Mouse (Mus musculus): ENCODE data around the gene Ppfia2. TPM values are rescaled to one million over a fixed set of nuclear protein-coding genes. Genes with fewer than 3 reads are reported as not detected.

Ppfia2 gene
- polyA plus RNA-seq, 1 experiment from 2014 or later, result 0.23 TPM

GRCm38 (mm10) chr10:106838476-106838875 is 368.3 kb downstream of the Ppfia2 start:
- Histone ChIP-seq H3K4me1 (replicated peaks; ENCODE audit: control insufficient read depth, insufficient read depth, low read length) (no peaks in the 10 kb centered on the region), H3K4me3 (ENCODE audit: low read depth, low read length) (no peak overlapping the region), H3K9ac (ENCODE audit: low read depth, low read length) (no peak overlapping the region), H3K27me3 (replicated peaks; ENCODE audit: control insufficient read depth, insufficient read depth, low read length) (no peaks in the 10 kb centered on the region), H3K4me2 (no peak overlapping the region), H3K9me3 (ENCODE audit: control insufficient read depth, low read length) (no peaks in the 10 kb centered on the region), H3K27ac (ENCODE audit: low read depth, low read length) (no peak overlapping the region), H3K36me3 (ENCODE audit: control insufficient read depth, insufficient read depth, low read length) (no peaks in the 10 kb centered on the region)
- ATAC-seq (replicated peaks; ENCODE audit: low FRiP score), result no peak
- no peak for DNase-seq (ENCODE audit: low spot score)
- 56% methylated on average over 1 of the region's 1 CpGs for WGBS

GRCm38 (mm10) chr10:106858106-106858505 is 388.0 kb downstream of the Ppfia2 start:
- Histone ChIP-seq H3K36me3 (ENCODE audit: control insufficient read depth, insufficient read depth, low read length) (no peaks in the 10 kb centered on the region), H3K4me3 (ENCODE audit: low read depth, low read length) (no peak overlapping the region), H3K9me3 (ENCODE audit: control insufficient read depth, low read length) (no peaks in the 10 kb centered on the region), H3K27ac (ENCODE audit: low read depth, low read length) (no peak overlapping the region), H3K4me1 (replicated peaks; ENCODE audit: control insufficient read depth, insufficient read depth, low read length) (no peaks in the 10 kb centered on the region), H3K27me3 (replicated peaks; ENCODE audit: control insufficient read depth, insufficient read depth, low read length) (no peaks in the 10 kb centered on the region), H3K9ac (ENCODE audit: low read depth, low read length) (no peak overlapping the region), H3K4me2 (no peak overlapping the region)
- 76% methylated on average over 6 of the region's 6 CpGs for WGBS
- no peak for ATAC-seq (replicated peaks; ENCODE audit: low FRiP score)
- DNase-seq (ENCODE audit: low spot score), result no peak

- H3K9me3 ChIP-seq (ENCODE audit: control insufficient read depth, low read length), result no peaks in the 10 kb centered on the region
- DNase-seq (ENCODE audit: low spot score) (no peak), ATAC-seq (replicated peaks; ENCODE audit: low FRiP score) (no peak)
- no peak overlapping the region for H3K4me3 ChIP-seq (ENCODE audit: low read depth, low read length)
- H3K36me3 ChIP-seq (ENCODE audit: control insufficient read depth, insufficient read depth, low read length), result no peaks in the 10 kb centered on the region
- no peak overlapping the region for H3K9ac ChIP-seq (ENCODE audit: low read depth, low read length)
- no peaks in the 10 kb centered on the region for H3K27me3 ChIP-seq (replicated peaks; ENCODE audit: control insufficient read depth, insufficient read depth, low read length)
- no peaks in the 10 kb centered on the region for H3K4me1 ChIP-seq (replicated peaks; ENCODE audit: control insufficient read depth, insufficient read depth, low read length)
- no peak overlapping the region for H3K27ac ChIP-seq (ENCODE audit: low read depth, low read length)
- no peak overlapping the region for H3K4me2 ChIP-seq
- WGBS, result 71% methylated on average over 4 of the region's 4 CpGs
Observed at GRCm38 (mm10) chr10:106870233-106870632, 400.1 kb downstream of the Ppfia2 start.

- no peaks in the 10 kb centered on the region for H3K36me3 ChIP-seq (ENCODE audit: control insufficient read depth, insufficient read depth, low read length)
- 66% methylated on average over 3 of the region's 3 CpGs for whole genome bisulfite sequencing
- no peak overlapping the region for H3K4me3 ChIP-seq (ENCODE audit: low read depth, low read length)
- H3K4me1 ChIP-seq (replicated peaks; ENCODE audit: control insufficient read depth, insufficient read depth, low read length), result no peaks in the 10 kb centered on the region
- DNase-seq (ENCODE audit: low spot score) (no peak), ATAC-seq (replicated peaks; ENCODE audit: low FRiP score) (no peak)
- H3K9me3 ChIP-seq (ENCODE audit: control insufficient read depth, low read length), result no peaks in the 10 kb centered on the region
- H3K4me2 ChIP-seq, result no peak overlapping the region
- H3K9ac ChIP-seq (ENCODE audit: low read depth, low read length), result no peak overlapping the region
- H3K27ac ChIP-seq (ENCODE audit: low read depth, low read length), result no peak overlapping the region
- no peaks in the 10 kb centered on the region for H3K27me3 ChIP-seq (replicated peaks; ENCODE audit: control insufficient read depth, insufficient read depth, low read length)
Observed at GRCm38 (mm10) chr10:106871847-106872246, 401.7 kb downstream of the Ppfia2 start.

- no peak for ATAC-seq (replicated peaks; ENCODE audit: low FRiP score)
- DNase-seq (ENCODE audit: low spot score), result no peak
- Histone ChIP-seq H3K27ac (ENCODE audit: low read depth, low read length) (no peak overlapping the region), H3K4me2 (no peak overlapping the region), H3K4me1 (replicated peaks; ENCODE audit: control insufficient read depth, insufficient read depth, low read length) (no peaks in the 10 kb centered on the region), H3K36me3 (ENCODE audit: control insufficient read depth, insufficient read depth, low read length) (no peaks in the 10 kb centered on the region), H3K4me3 (ENCODE audit: low read depth, low read length) (no peak overlapping the region), H3K27me3 (replicated peaks; ENCODE audit: control insufficient read depth, insufficient read depth, low read length) (no peaks in the 10 kb centered on the region), H3K9me3 (ENCODE audit: control insufficient read depth, low read length) (no peaks in the 10 kb centered on the region), H3K9ac (ENCODE audit: low read depth, low read length) (no peak overlapping the region)
- WGBS, result 38% methylated on average over 1 of the region's 1 CpGs
Observed at GRCm38 (mm10) chr10:106872714-106873113, 402.6 kb downstream of the Ppfia2 start.

GRCm38 (mm10) chr10:106881330-106881729 is 411.2 kb downstream of the Ppfia2 start:
- H3K9ac ChIP-seq (ENCODE audit: low read depth, low read length), result no peak overlapping the region
- H3K27ac ChIP-seq (ENCODE audit: low read depth, low read length), result no peak overlapping the region
- H3K4me2 ChIP-seq, result no peak overlapping the region
- no peaks in the 10 kb centered on the region for H3K9me3 ChIP-seq (ENCODE audit: control insufficient read depth, low read length)
- ATAC-seq (replicated peaks; ENCODE audit: low FRiP score), result no peak
- no peaks in the 10 kb centered on the region for H3K36me3 ChIP-seq (ENCODE audit: control insufficient read depth, insufficient read depth, low read length)
- H3K4me1 ChIP-seq (replicated peaks; ENCODE audit: control insufficient read depth, insufficient read depth, low read length), result no peaks in the 10 kb centered on the region
- DNase-seq (ENCODE audit: low spot score), result no peak
- WGBS, result 71% methylated on average over 3 of the region's 3 CpGs
- no peaks in the 10 kb centered on the region for H3K27me3 ChIP-seq (replicated peaks; ENCODE audit: control insufficient read depth, insufficient read depth, low read length)
- H3K4me3 ChIP-seq (ENCODE audit: low read depth, low read length), result no peak overlapping the region

GRCm38 (mm10) chr10:106896351-106896750 is 426.2 kb downstream of the Ppfia2 start:
- Histone ChIP-seq H3K9ac (ENCODE audit: low read depth, low read length) (no peak overlapping the region), H3K4me3 (ENCODE audit: low read depth, low read length) (no peak overlapping the region), H3K4me2 (no peak overlapping the region), H3K9me3 (ENCODE audit: control insufficient read depth, low read length) (no peaks in the 10 kb centered on the region), H3K36me3 (ENCODE audit: control insufficient read depth, insufficient read depth, low read length) (no peaks in the 10 kb centered on the region), H3K27ac (ENCODE audit: low read depth, low read length) (no peak overlapping the region), H3K27me3 (replicated peaks; ENCODE audit: control insufficient read depth, insufficient read depth, low read length) (no peaks in the 10 kb centered on the region), H3K4me1 (replicated peaks; ENCODE audit: control insufficient read depth, insufficient read depth, low read length) (no peaks in the 10 kb centered on the region)
- WGBS, result 64% methylated on average over 13 of the region's 13 CpGs
- DNase-seq (ENCODE audit: low spot score) (no peak), ATAC-seq (replicated peaks; ENCODE audit: low FRiP score) (no peak)

GRCm38 (mm10) chr10:106910108-106910507 is 440.0 kb downstream of the Ppfia2 start:
- DNase-seq (ENCODE audit: low spot score) (no peak), ATAC-seq (replicated peaks; ENCODE audit: low FRiP score) (no peak)

GRCm38 (mm10) chr10:106913032-106913431 is 442.9 kb downstream of the Ppfia2 start:
- ATAC-seq (replicated peaks; ENCODE audit: low FRiP score) (no peak), DNase-seq (ENCODE audit: low spot score) (no peak)
- H3K9me3 ChIP-seq (ENCODE audit: control insufficient read depth, low read length), result no peaks in the 10 kb centered on the region
- no peak overlapping the region for H3K4me3 ChIP-seq (ENCODE audit: low read depth, low read length)
- no peak overlapping the region for H3K27ac ChIP-seq (ENCODE audit: low read depth, low read length)
- H3K4me2 ChIP-seq, result no peak overlapping the region
- no peaks in the 10 kb centered on the region for H3K4me1 ChIP-seq (replicated peaks; ENCODE audit: control insufficient read depth, insufficient read depth, low read length)
- WGBS, result 28% methylated on average over 2 of the region's 2 CpGs
- no peaks in the 10 kb centered on the region for H3K27me3 ChIP-seq (replicated peaks; ENCODE audit: control insufficient read depth, insufficient read depth, low read length)
- no peak overlapping the region for H3K9ac ChIP-seq (ENCODE audit: low read depth, low read length)
- no peaks in the 10 kb centered on the region for H3K36me3 ChIP-seq (ENCODE audit: control insufficient read depth, insufficient read depth, low read length)

More at GRCm38 (mm10) chr10:106910108-106910507, 440.0 kb downstream of the Ppfia2 start:
- no peak overlapping the region for H3K4me3 ChIP-seq (ENCODE audit: low read depth, low read length)
- H3K27me3 ChIP-seq (replicated peaks; ENCODE audit: control insufficient read depth, insufficient read depth, low read length), result no peaks in the 10 kb centered on the region
- H3K9me3 ChIP-seq (ENCODE audit: control insufficient read depth, low read length), result no peaks in the 10 kb centered on the region
- no peaks in the 10 kb centered on the region for H3K36me3 ChIP-seq (ENCODE audit: control insufficient read depth, insufficient read depth, low read length)
- WGBS, result 76% methylated on average over 3 of the region's 3 CpGs
- H3K9ac ChIP-seq (ENCODE audit: low read depth, low read length), result no peak overlapping the region
- no peak overlapping the region for H3K27ac ChIP-seq (ENCODE audit: low read depth, low read length)
- H3K4me2 ChIP-seq, result no peak overlapping the region
- H3K4me1 ChIP-seq (replicated peaks; ENCODE audit: control insufficient read depth, insufficient read depth, low read length), result no peaks in the 10 kb centered on the region
